Mouse (Mus musculus) fat pad, adult 2 months (tissue): ENCODE results near the gene Tlnrd1.

Source experiments
- DNase-seq: peaks from one replicate; pipeline ENCODE4 v3.0.0-alpha.2; 2011; ENCODE audit warnings: low read depth, low spot score; ENCODE audit errors: extremely low read depth

Gene Tlnrd1

GRCm38 (mm10) chr7:83884921-83885532 is 922 bp upstream of the Tlnrd1 start:
- DNase-seq: no peak

- DNase-seq: no peak
Observed at GRCm38 (mm10) chr7:83883276-83884020, 657 bp downstream of the Tlnrd1 start.

- DNase-seq: no peak
Observed at GRCm38 (mm10) chr7:83882633-83883275, 1.4 kb downstream of the Tlnrd1 start.

GRCm38 (mm10) chr7:83882150-83882632 is 1.9 kb downstream of the Tlnrd1 start:
- no peak for DNase-seq

GRCm38 (mm10) chr7:83878676-83879448 is 5.2 kb downstream of the Tlnrd1 start:
- no peak for DNase-seq

GRCm38 (mm10) chr7:83877088-83877487 is 7.0 kb downstream of the Tlnrd1 start:
- DNase-seq: no peak

- no peak for DNase-seq
Observed at GRCm38 (mm10) chr7:83869839-83870543, 14.1 kb downstream of the Tlnrd1 start.

- DNase-seq: peak; percentile 73
Observed at GRCm38 (mm10) chr7:83868200-83868599, 15.9 kb downstream of the Tlnrd1 start.

- no peak for DNase-seq
Observed at GRCm38 (mm10) chr7:83863554-83863953, 20.6 kb downstream of the Tlnrd1 start.

GRCm38 (mm10) chr7:83859378-83860083 is 24.6 kb downstream of the Tlnrd1 start:
- no peak for DNase-seq

GRCm38 (mm10) chr7:83857921-83858320 is 26.2 kb downstream of the Tlnrd1 start:
- DNase-seq: no peak

- DNase-seq: no peak
Observed at GRCm38 (mm10) chr7:83857208-83857488, 27.0 kb downstream of the Tlnrd1 start.

- no peak for DNase-seq
Observed at GRCm38 (mm10) chr7:83856353-83857207, 27.5 kb downstream of the Tlnrd1 start.

- no peak for DNase-seq
Observed at GRCm38 (mm10) chr7:83855203-83855602, 28.9 kb downstream of the Tlnrd1 start.

GRCm38 (mm10) chr7:83852381-83853380 is 31.4 kb downstream of the Tlnrd1 start:
- DNase-seq: no peak

GRCm38 (mm10) chr7:83851569-83852380 is 32.3 kb downstream of the Tlnrd1 start:
- no peak for DNase-seq
